Comparison of ENCODE assay signal across 8 mouse cellular contexts in the genomic region with DNA sequence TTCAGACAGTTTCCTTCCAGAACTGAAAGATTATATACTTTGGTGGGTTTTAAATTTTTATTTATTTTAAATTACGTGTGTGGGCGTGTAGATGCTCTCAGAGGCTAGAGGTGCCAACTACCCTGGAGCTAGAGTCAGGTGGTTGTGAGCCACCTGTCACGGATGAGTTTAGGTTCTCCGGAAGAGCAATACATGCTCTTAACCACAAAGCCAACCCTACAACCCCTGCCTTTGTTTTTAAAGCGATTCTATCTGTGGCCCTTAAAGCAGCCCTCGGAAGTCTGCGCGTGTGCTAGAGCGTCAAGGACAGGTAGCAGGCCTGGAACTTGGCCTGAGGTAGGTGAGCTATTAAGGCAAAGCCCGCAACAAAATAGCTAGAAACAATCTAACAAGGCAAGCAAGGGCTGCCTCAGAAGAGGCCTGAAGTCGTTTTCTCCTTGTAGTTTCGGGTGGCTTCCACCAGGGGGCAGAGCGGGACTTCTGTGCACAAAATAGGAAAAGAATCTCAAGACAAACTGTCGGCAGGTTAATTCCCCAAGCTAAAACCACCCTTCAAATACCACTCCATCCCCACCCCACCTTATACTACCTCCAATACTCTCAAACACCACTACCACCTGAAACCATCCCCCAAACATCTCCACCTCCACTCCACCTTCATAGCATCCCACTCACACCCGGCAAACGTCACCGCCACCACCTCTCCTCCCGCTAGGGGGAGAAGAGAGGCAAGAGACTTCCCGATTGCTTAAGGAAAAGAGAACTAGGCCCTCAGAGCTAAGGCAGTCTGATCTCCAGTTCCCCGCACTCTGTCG. TPM values are rescaled to one million over a fixed set of nuclear protein-coding genes. Genes with fewer than 3 reads are reported as not detected.
DNase-seq lines count a peak whose midpoint lies in the region; ATAC-seq lines count a peak whose summit lies in the region.

No protein-coding gene starts in this region.

- H3K4me1 ChIP-seq in intestine, embryonic 16.5 days (ENCODE audit: control insufficient read depth, insufficient read depth, low read length): no peaks in the 10 kb centered on the region
- H3K4me1 ChIP-seq in midbrain, embryonic 11.5 days (ENCODE audit: control insufficient read depth, insufficient read depth, low read length): no peaks in the 10 kb centered on the region

- peak; percentile 68; the same call in 1 of the 2 replicates for ATAC-seq in intestine, embryonic 16.5 days
- ATAC-seq in midbrain, embryonic 11.5 days (ENCODE audit: low FRiP score): peak; percentile 66
- ATAC-seq in erythroid progenitor cell, adult 5-6 weeks (replicated peaks; ENCODE audit: low FRiP score, poor library complexity, severe bottlenecking): no peak; the same call in 1 of the 2 replicates

- no peak overlapping the region for H3K27ac ChIP-seq in intestine, embryonic 16.5 days (ENCODE audit: low read length)
- no peak overlapping the region for H3K27ac ChIP-seq in midbrain, embryonic 11.5 days (ENCODE audit: low read depth, low read length)

- H3K9ac ChIP-seq in intestine, embryonic 16.5 days (ENCODE audit: low read depth, low read length): no peak overlapping the region
- H3K9ac ChIP-seq in midbrain, embryonic 11.5 days (ENCODE audit: low read length): no peak overlapping the region

- no peaks in the 10 kb centered on the region for H3K36me3 ChIP-seq in intestine, embryonic 16.5 days (ENCODE audit: control insufficient read depth, insufficient read depth, low read length)
- no peaks in the 10 kb centered on the region for H3K36me3 ChIP-seq in midbrain, embryonic 11.5 days (ENCODE audit: control insufficient read depth, insufficient read depth, low read length)

- no peaks in the 10 kb centered on the region for H3K27me3 ChIP-seq in intestine, embryonic 16.5 days (replicated peaks; ENCODE audit: control insufficient read depth, insufficient read depth, low read length)
- H3K27me3 ChIP-seq in midbrain, embryonic 11.5 days (ENCODE audit: control insufficient read depth, insufficient read depth, low read length): no peaks in the 10 kb centered on the region

- intact Hi-C loops in left cerebral cortex, postnatal 25 days (cut with DNase I): loop anchor here (1.0 to 2.0 kb wide), 2 partner anchors 37 to 208 kb away; partner anchors contain the start of gene Prkcb

- H3K4me3 ChIP-seq in intestine, embryonic 16.5 days (ENCODE audit: low read length): no peak overlapping the region
- no peak overlapping the region for H3K4me3 ChIP-seq in midbrain, embryonic 11.5 days (ENCODE audit: low read depth, low read length)

- 30% methylated on average over 21 of the region's 21 CpGs for WGBS in intestine, embryonic 16.5 days
- WGBS in midbrain, embryonic 11.5 days: 26% methylated on average over 21 of the region's 21 CpGs

- no peaks in the 10 kb centered on the region for H3K9me3 ChIP-seq in intestine, embryonic 16.5 days (ENCODE audit: control insufficient read depth, low read length)
- H3K9me3 ChIP-seq in midbrain, embryonic 11.5 days (ENCODE audit: control insufficient read depth, low read length): no peaks in the 10 kb centered on the region

- no peak overlapping the region for H3K4me2 ChIP-seq in intestine, embryonic 16.5 days (ENCODE audit: low read depth, low read length)
- peak overlapping the region; percentile 26; the same call in 1 of the 2 replicates for H3K4me2 ChIP-seq in midbrain, embryonic 11.5 days

- DNase-seq in adrenal gland, adult 18-20 months (ENCODE audit: low spot score in 2 of 2): peak; percentile 60 to 72
- peak; percentile 85 for DNase-seq in embryo, embryonic 11 days
- peak; percentile 22 to 60 for DNase-seq in gastrocnemius, postnatal 4 days (ENCODE audit: low spot score in 2 of 2)
- peak; percentile 84 to 88 for DNase-seq in left cerebral cortex, postnatal 25 days (ENCODE audit: low spot score in 2 of 2)
- DNase-seq in midbrain, embryonic 11.5 days (ENCODE audit: low spot score, missing footprints): peak; percentile 98
- DNase-seq in skeletal muscle tissue, adult 2 months (ENCODE audit: low read depth, low spot score): peak; percentile 30

RNA-seq across cellular contexts. Expression of gene Chp2, which starts 32.1 kb away (rescaled TPM):
- total RNA-seq in adrenal gland, adult 18-20 months (2021): 1 to 10 TPM; 2.0 to 4.5 TPM
- 1 to 10 TPM; 5.1 to 5.4 TPM for total RNA-seq in gastrocnemius, postnatal 4 days (2021)
- polyA plus RNA-seq in intestine, embryonic 16.5 days (2015; fragmentation: Nextera tagmentation; extraction: Ambion mirVana): 9.6 and 10.1 TPM in 2 replicates
- total RNA-seq in left cerebral cortex, postnatal 25 days (2021): 1 to 10 TPM; 3.3 to 4.0 TPM
- 0.20 and 0.29 TPM in 2 replicates for polyA plus RNA-seq in midbrain, embryonic 11.5 days (2014; fragmentation: Nextera tagmentation; extraction: Ambion mirVana)
- total RNA-seq in erythroid progenitor cell, adult 5-6 weeks (2015; ENCODE audit: low replicate concordance): 1.7 and 4.3 TPM in 2 replicates
- total RNA-seq in erythroid progenitor cell, adult 5-6 weeks (2017; ENCODE audit: low replicate concordance): 6.7 and 7.8 TPM in 2 replicates

RNA-seq across cellular contexts. Expression of gene Prkcb, which starts 37.1 kb away (rescaled TPM):
- total RNA-seq in adrenal gland, adult 18-20 months (2021): 10 to 100 TPM; 12.4 to 18.9 TPM
- total RNA-seq in gastrocnemius, postnatal 4 days (2021): 1 to 10 TPM; 4.4 to 5.8 TPM
- 4.1 and 7.2 TPM in 2 replicates for polyA plus RNA-seq in intestine, embryonic 16.5 days (2015; fragmentation: Nextera tagmentation; extraction: Ambion mirVana)
- 1,000 to 10,000 TPM; 1,042 to 1,074 TPM for total RNA-seq in left cerebral cortex, postnatal 25 days (2021)
- 15.3 and 17.9 TPM in 2 replicates for polyA plus RNA-seq in midbrain, embryonic 11.5 days (2014; fragmentation: Nextera tagmentation; extraction: Ambion mirVana)
- 26.8 and 44.7 TPM in 2 replicates for total RNA-seq in erythroid progenitor cell, adult 5-6 weeks (2015; ENCODE audit: low replicate concordance)
- 17.5 and 23.0 TPM in 2 replicates for total RNA-seq in erythroid progenitor cell, adult 5-6 weeks (2017; ENCODE audit: low replicate concordance)

Comparison
In these comparisons a context has a peak if more than half of its experiments do, and no peak if none do; other contexts are left out.
1. DNase-seq: peak in every context shown above with its lines; median percentile 98 in midbrain, embryonic 11.5 days; 86 in left cerebral cortex, postnatal 25 days; 85 in embryo, embryonic 11 days; 66 in adrenal gland, adult 18-20 months; 41 in gastrocnemius, postnatal 4 days; 30 in skeletal muscle tissue, adult 2 months.
2. RNA of gene Prkcb, which starts 37.1 kb away (total RNA-seq): 1,042 to 1,074 TPM in left cerebral cortex, postnatal 25 days; 17.5 to 44.7 TPM in erythroid progenitor cell, adult 5-6 weeks, 12.4 to 18.9 TPM in adrenal gland, adult 18-20 months and 4.4 to 5.8 TPM in gastrocnemius, postnatal 4 days; every median in the first group is over 10 times any median in the second.